ENCODE assay signal across 12 mouse cellular contexts in the genomic region with DNA sequence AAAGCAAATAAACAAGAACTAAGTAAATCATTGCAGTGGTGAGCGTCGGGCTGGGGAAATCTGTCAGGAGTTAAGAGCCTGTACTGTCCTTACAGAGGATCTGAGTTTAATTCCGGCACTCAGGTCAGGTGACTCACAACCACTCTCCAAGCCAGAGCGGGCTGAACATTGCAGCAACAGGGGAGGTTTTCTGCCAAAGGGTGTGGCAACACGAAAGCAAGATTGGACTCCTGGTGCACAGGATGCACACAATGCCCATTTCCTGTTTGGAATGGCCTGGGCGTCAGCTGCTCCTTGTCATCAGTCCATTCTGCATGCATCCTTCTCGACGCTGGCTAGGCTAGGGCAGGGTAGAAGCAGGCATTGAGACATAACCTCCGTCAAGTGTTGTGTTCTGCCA. TPM values are rescaled to one million over a fixed set of nuclear protein-coding genes. Genes with fewer than 3 reads are reported as not detected.
DNase-seq lines count a peak whose midpoint lies in the region; ATAC-seq lines count a peak whose summit lies in the region.
"Had no signal": no experiment of that assay in that cellular context is flagged by ENCODE, and none has a peak within 500 bp of the region (broad histone marks: within the 10 kb centered on the region; RNA-seq: fewer than 3 reads in every experiment).

No protein-coding gene starts in this region.

- WGBS in lung, embryonic 16.5 days: 30% methylated on average over 9 of the region's 9 CpGs
- 76% methylated on average over 9 of the region's 9 CpGs for WGBS in hindbrain, embryonic 10.5 days
- WGBS in midbrain, embryonic 15.5 days: 85% methylated on average over 9 of the region's 9 CpGs

- H3K4me2 ChIP-seq in lung, embryonic 16.5 days (ENCODE audit: low read depth, low read length): no peak overlapping the region
- H3K4me2 ChIP-seq in midbrain, embryonic 15.5 days: no peak overlapping the region
- H3K4me2 ChIP-seq: neural tube, embryonic 13.5 days had no signal

- H3K36me3 ChIP-seq in lung, embryonic 16.5 days (ENCODE audit: control insufficient read depth, insufficient read depth, low read length): no peaks in the 10 kb centered on the region
- no peaks in the 10 kb centered on the region for H3K36me3 ChIP-seq in hindbrain, embryonic 10.5 days
- no peaks in the 10 kb centered on the region for H3K36me3 ChIP-seq in midbrain, embryonic 15.5 days (replicated peaks)

- DNase-seq in adrenal gland, postnatal 10 days: peak; percentile 66
- no peak for DNase-seq in adrenal gland, postnatal 25 days
- DNase-seq in 3T3-L1 (ENCODE audit: low read depth, low spot score): peak; percentile 82
- DNase-seq in heart, adult 9 months (ENCODE audit: low spot score in 2 of 2): peak; percentile 60 to 63
- no peak for DNase-seq in hindbrain, embryonic 10.5 days (ENCODE audit: low spot score)
- DNase-seq: left cerebral cortex, postnatal 4 days; thymus, postnatal 25 days had no signal

- H3K27me3 ChIP-seq in lung, embryonic 16.5 days (ENCODE audit: control insufficient read depth, insufficient read depth, low read depth, low read length): no peaks in the 10 kb centered on the region
- peaks cover 15% of the 10 kb centered on the region for H3K27me3 ChIP-seq in hindbrain, embryonic 10.5 days (ENCODE audit: insufficient read depth, poor library complexity, severe bottlenecking)
- H3K27me3 ChIP-seq in midbrain, embryonic 15.5 days (replicated peaks): no peaks in the 10 kb centered on the region

- H3K9me3 ChIP-seq in lung, embryonic 16.5 days (ENCODE audit: control insufficient read depth, low read length): no peaks in the 10 kb centered on the region
- H3K9me3 ChIP-seq in hindbrain, embryonic 10.5 days: no peaks in the 10 kb centered on the region
- no peaks in the 10 kb centered on the region for H3K9me3 ChIP-seq in midbrain, embryonic 15.5 days
- H3K9me3 ChIP-seq: neural tube, embryonic 13.5 days had no signal

- no peak overlapping the region for H3K4me3 ChIP-seq in lung, embryonic 16.5 days (ENCODE audit: low read length)
- H3K4me3 ChIP-seq in hindbrain, embryonic 10.5 days: no peak overlapping the region
- no peak overlapping the region for H3K4me3 ChIP-seq in midbrain, embryonic 15.5 days
- H3K4me3 ChIP-seq: erythroblast, embryonic 14.5 days; neural tube, embryonic 13.5 days had no signal

- peaks cover 35% of the 10 kb centered on the region for H3K4me1 ChIP-seq in lung, embryonic 16.5 days (replicated peaks; ENCODE audit: control insufficient read depth, insufficient read depth, low read length)
- peaks cover 67% of the 10 kb centered on the region for H3K4me1 ChIP-seq in hindbrain, embryonic 10.5 days (replicated peaks)
- peaks cover 24% of the 10 kb centered on the region for H3K4me1 ChIP-seq in midbrain, embryonic 15.5 days

- no peak overlapping the region for H3K9ac ChIP-seq in lung, embryonic 16.5 days (ENCODE audit: low read length)
- no peak overlapping the region for H3K9ac ChIP-seq in midbrain, embryonic 15.5 days
- H3K9ac ChIP-seq: neural tube, embryonic 13.5 days had no signal

- no peak overlapping the region for H3K27ac ChIP-seq in lung, embryonic 16.5 days (ENCODE audit: low read length)
- no peak overlapping the region for H3K27ac ChIP-seq in hindbrain, embryonic 10.5 days
- H3K27ac ChIP-seq in midbrain, embryonic 15.5 days: no peak overlapping the region
- H3K27ac ChIP-seq: neural tube, embryonic 13.5 days had no signal

- peak; percentile 23; the same call in 1 of the 2 replicates for ATAC-seq in lung, embryonic 16.5 days (ENCODE audit: low read depth)
- ATAC-seq in activated CD4-positive, CD25-positive, alpha-beta regulatory T cell, adult 4 months: no peak
- ATAC-seq in midbrain, embryonic 15.5 days (replicated peaks): no peak

RNA-seq across cellular contexts. Expression of a gene that starts 31.6 kb away (rescaled TPM):
- total RNA-seq in adrenal gland, postnatal 10 days (2021): 10 to 100 TPM; 27.4 to 28.4 TPM
- 37.3 and 38.1 TPM in 2 replicates for total RNA-seq in adrenal gland, postnatal 25 days (2021)
- polyA plus RNA-seq in lung, embryonic 16.5 days (2015; fragmentation: Nextera tagmentation; extraction: Ambion mirVana): 26.0 and 29.8 TPM in 2 replicates
- polyA plus RNA-seq in hindbrain, embryonic 10.5 days (2016; fragmentation: Nextera tagmentation; extraction: Ambion mirVana): 18.7 and 24.3 TPM in 2 replicates
- polyA plus RNA-seq in activated CD4-positive, CD25-positive, alpha-beta regulatory T cell, adult 4 months (2017; shearing (Covaris generic)): 10 to 100 TPM; 14.0 to 14.6 TPM
- polyA plus RNA-seq in midbrain, embryonic 15.5 days (2015; fragmentation: Nextera tagmentation; extraction: Ambion mirVana): 22.5 and 25.5 TPM in 2 replicates

RNA-seq across cellular contexts. Expression of a gene that starts 32.0 kb away (rescaled TPM):
- total RNA-seq in adrenal gland, postnatal 10 days (2021): 10 to 100 TPM in 1 of 2 experiments, 1 to 10 TPM in 1; 9.5 to 15.7 TPM
- 19.9 and 22.3 TPM in 2 replicates for total RNA-seq in adrenal gland, postnatal 25 days (2021)
- 8.6 and 9.1 TPM in 2 replicates for polyA plus RNA-seq in lung, embryonic 16.5 days (2015; fragmentation: Nextera tagmentation; extraction: Ambion mirVana)
- 6.9 and 10.6 TPM in 2 replicates for polyA plus RNA-seq in hindbrain, embryonic 10.5 days (2016; fragmentation: Nextera tagmentation; extraction: Ambion mirVana)
- 10 to 100 TPM in 1 of 2 experiments, 1 to 10 TPM in 1; 9.3 to 11.9 TPM for polyA plus RNA-seq in activated CD4-positive, CD25-positive, alpha-beta regulatory T cell, adult 4 months (2017; shearing (Covaris generic))
- 12.6 and 15.3 TPM in 2 replicates for polyA plus RNA-seq in midbrain, embryonic 15.5 days (2015; fragmentation: Nextera tagmentation; extraction: Ambion mirVana)

RNA-seq across cellular contexts. Expression of a gene that starts 47.8 kb away (rescaled TPM):
- under 1 TPM; 0.61 to 0.75 TPM for total RNA-seq in adrenal gland, postnatal 10 days (2021)
- total RNA-seq in adrenal gland, postnatal 25 days (2021): 2.5 and 3.5 TPM in 2 replicates
- 0.06 TPM in 1 of 2 replicates, not detected in the other for polyA plus RNA-seq in lung, embryonic 16.5 days (2015; fragmentation: Nextera tagmentation; extraction: Ambion mirVana)
- polyA plus RNA-seq in hindbrain, embryonic 10.5 days (2016; fragmentation: Nextera tagmentation; extraction: Ambion mirVana): 0.14 and 0.18 TPM in 2 replicates
- polyA plus RNA-seq in activated CD4-positive, CD25-positive, alpha-beta regulatory T cell, adult 4 months (2017; shearing (Covaris generic)): not detected
- polyA plus RNA-seq in midbrain, embryonic 15.5 days (2015; fragmentation: Nextera tagmentation; extraction: Ambion mirVana): 0.21 and 0.26 TPM in 2 replicates

RNA-seq across cellular contexts. Expression of a gene that starts 56.1 kb away (rescaled TPM):
- 10 to 100 TPM; 26.3 to 30.4 TPM for total RNA-seq in adrenal gland, postnatal 10 days (2021)
- total RNA-seq in adrenal gland, postnatal 25 days (2021): 17.5 and 18.1 TPM in 2 replicates
- 63.2 and 68.7 TPM in 2 replicates for polyA plus RNA-seq in lung, embryonic 16.5 days (2015; fragmentation: Nextera tagmentation; extraction: Ambion mirVana)
- 39.6 and 49.8 TPM in 2 replicates for polyA plus RNA-seq in hindbrain, embryonic 10.5 days (2016; fragmentation: Nextera tagmentation; extraction: Ambion mirVana)
- 100 to 1,000 TPM; 166 to 228 TPM for polyA plus RNA-seq in activated CD4-positive, CD25-positive, alpha-beta regulatory T cell, adult 4 months (2017; shearing (Covaris generic))
- polyA plus RNA-seq in midbrain, embryonic 15.5 days (2015; fragmentation: Nextera tagmentation; extraction: Ambion mirVana): 46.4 and 54.6 TPM in 2 replicates

RNA-seq across cellular contexts. Expression of a gene that starts 57.6 kb away (rescaled TPM):
- total RNA-seq in adrenal gland, postnatal 10 days (2021): 100 to 1,000 TPM; 368 to 383 TPM
- total RNA-seq in adrenal gland, postnatal 25 days (2021): 1,338 and 1,408 TPM in 2 replicates
- polyA plus RNA-seq in lung, embryonic 16.5 days (2015; fragmentation: Nextera tagmentation; extraction: Ambion mirVana): 14.1 and 14.2 TPM in 2 replicates
- polyA plus RNA-seq in hindbrain, embryonic 10.5 days (2016; fragmentation: Nextera tagmentation; extraction: Ambion mirVana): 17.7 TPM in 2 replicates
- polyA plus RNA-seq in activated CD4-positive, CD25-positive, alpha-beta regulatory T cell, adult 4 months (2017; shearing (Covaris generic)): 10 to 100 TPM; 18.4 to 26.6 TPM
- 21.5 and 22.1 TPM in 2 replicates for polyA plus RNA-seq in midbrain, embryonic 15.5 days (2015; fragmentation: Nextera tagmentation; extraction: Ambion mirVana)

Comparison
In these comparisons a context has a peak if more than half of its experiments do, and no peak if none do; other contexts are left out.
1. DNase-seq: peak in adrenal gland, postnatal 10 days (single experiment), 3T3-L1 (single experiment) and heart, adult 9 months (2 of 2); none in adrenal gland, postnatal 25 days (single experiment) and hindbrain, embryonic 10.5 days (single experiment).